Mouse (Mus musculus) lung, adult 2 months (tissue): Measurements from ENCODE around the gene Csrp2. TPM values are rescaled to one million over a fixed set of nuclear protein-coding genes. Genes with fewer than 3 reads are reported as not detected.
A peak's percentile ranks its signal among the peaks of the same experiment; 100 is the strongest.

Experiments used
- DNase-seq: peaks from one replicate; pipeline ENCODE4 v3.0.0; 2022
- H3K4me1 ChIP-seq: fragments of 200-500 bp; 2 replicates; pipeline ENCODE4 v1.6.1; 2011; ENCODE audit warnings: low read length; ENCODE audit not compliant: control insufficient read depth, insufficient read depth
- H3K4me3 ChIP-seq: fragments of 200-500 bp; replicated peaks from 2 replicates; pipeline ENCODE3; 2011; ENCODE audit warnings: low read depth, mild to moderate bottlenecking, control low read depth, low read length; ENCODE audit errors: extremely low read depth
- CTCF ChIP-seq: fragments of 200-500 bp; IDR thresholded peaks from 2 replicates; pipeline ENCODE4 v1.5.1; 2011; ENCODE audit warnings: mild to moderate bottlenecking, low read length, control low read depth; ENCODE audit not compliant: insufficient read depth
- POLR2A ChIP-seq: fragments of 200-500 bp; IDR thresholded peaks from 2 replicates; pipeline ENCODE4 v1.6.1; 2011; ENCODE audit warnings: low read depth, mild to moderate bottlenecking, control low read depth, low read length, borderline replicate concordance; ENCODE audit errors: extremely low read depth
- WGBS: fragments of 180-500 bp; shearing (Covaris S2); methylation state at CpG from one replicate; pipeline ENCODE4 v1.1.7; 2018; 5-methylcytosine and 5-hydroxymethylcytosine counted together
- polyA plus RNA-seq: library from polyadenylated mRNA; depleted of rRNA; stranded (reverse); fragments of >200 nt; gene quantifications from 2 replicates; pipeline ENCODE4 v1.2.3, GENCODE M21; 2012

Gene Csrp2
- polyA plus RNA-seq, 1 experiment, result 38.3 TPM

DNA sequence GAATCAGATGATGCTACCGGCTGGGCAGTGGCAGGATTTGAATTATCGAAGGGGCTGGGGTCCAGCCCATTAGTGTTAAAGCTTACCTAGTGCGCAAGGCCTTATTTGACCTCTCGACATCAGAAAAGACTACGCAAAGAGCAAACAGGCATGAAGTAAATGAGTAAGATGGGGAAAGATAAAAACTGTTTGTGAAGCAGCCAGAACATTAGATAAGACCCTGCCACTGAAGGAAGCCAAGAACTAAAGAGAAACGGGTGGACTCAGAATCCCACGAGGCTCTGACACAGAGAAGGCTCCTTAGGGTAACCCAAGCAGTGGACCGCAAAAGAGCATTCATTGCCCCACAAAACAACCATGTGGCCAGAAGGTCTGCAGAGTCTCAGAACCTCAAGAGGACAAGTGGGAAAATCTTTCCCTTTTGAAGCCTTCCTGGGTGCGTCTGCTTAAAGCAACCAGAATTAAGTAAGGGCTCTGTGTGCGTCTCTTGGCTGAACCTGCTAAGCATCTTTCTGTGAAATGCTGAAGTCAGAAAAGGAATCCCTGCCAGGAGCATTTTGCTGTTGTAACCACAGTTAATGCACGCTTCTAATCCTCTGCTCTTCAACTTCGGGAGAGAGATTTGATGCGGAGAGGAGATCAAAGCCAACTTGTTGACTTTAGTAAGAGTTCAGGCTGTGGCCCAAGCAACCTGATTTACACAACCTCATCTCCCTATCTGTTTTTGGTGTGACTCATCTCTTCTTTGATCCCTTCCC is 19.7 kb upstream of the Csrp2 start:
- Histone ChIP-seq H3K4me1 (no peaks in the 10 kb centered on the region), H3K4me3 (no peak overlapping the region)
- no peak for DNase-seq
- WGBS, result 43% methylated on average over 13 of the region's 13 CpGs
- TF ChIP-seq POLR2A (no peak), CTCF (no peak)

DNA sequence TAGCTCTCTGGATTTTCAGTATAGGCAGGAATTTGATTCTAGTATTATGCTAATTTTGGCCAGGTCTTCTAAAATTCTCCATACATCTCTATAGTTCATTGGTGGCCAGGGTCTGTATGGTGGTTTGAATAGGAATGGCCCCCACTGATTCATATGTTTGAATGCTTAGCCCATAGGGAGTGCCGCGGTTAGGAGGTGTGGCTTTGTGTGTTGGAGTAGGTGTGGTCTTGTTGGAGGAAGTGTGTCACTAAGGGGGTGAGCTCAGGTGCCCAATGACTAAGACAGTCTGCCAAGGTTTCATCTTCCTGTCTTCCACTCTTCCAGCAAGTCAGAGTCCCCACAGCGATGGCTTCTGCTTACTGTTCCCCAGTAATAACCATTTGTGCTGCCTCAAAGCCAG is 15.7 kb upstream of the Csrp2 start:
- TF ChIP-seq POLR2A (no peak), CTCF (no peak)
- no peaks in the 10 kb centered on the region for H3K4me1 ChIP-seq
- H3K4me3 ChIP-seq, result no peak overlapping the region
- WGBS, result 93% methylated on average over 3 of the region's 3 CpGs
- no peak for DNase-seq

DNA sequence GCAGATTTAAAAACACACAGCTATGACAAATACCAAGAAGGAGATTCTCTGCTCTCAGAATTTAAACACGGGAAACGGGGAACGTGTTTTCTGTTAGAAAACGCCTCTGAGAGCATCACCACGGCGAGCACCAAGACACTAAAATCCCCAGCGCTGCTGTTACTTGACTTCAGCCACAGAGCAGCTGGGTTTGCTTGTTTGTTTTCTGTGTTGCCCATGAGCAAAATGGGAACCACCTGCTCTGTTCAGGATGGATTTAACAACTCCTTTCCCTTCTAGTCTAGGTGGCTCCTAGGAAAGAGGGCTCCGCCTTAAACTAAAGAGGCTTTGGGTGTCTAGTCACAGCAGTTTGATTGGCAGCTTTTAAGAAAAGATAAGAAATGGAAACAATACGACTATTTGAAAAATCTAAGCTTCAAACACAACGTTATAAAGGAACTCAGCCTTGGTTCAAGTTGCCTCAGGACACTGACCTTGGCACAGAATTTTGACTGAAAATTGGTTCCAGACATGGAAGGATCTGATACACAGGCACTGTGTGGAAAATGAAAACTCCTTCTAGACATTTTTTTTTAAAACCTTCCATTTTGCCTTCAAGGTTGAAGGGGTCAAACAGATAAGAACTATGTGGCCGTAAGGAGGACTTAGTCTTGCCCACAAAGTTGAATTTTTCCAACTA is 2.8 kb upstream of the Csrp2 start:
- 67% methylated on average over 11 of the region's 11 CpGs for WGBS

DNA sequence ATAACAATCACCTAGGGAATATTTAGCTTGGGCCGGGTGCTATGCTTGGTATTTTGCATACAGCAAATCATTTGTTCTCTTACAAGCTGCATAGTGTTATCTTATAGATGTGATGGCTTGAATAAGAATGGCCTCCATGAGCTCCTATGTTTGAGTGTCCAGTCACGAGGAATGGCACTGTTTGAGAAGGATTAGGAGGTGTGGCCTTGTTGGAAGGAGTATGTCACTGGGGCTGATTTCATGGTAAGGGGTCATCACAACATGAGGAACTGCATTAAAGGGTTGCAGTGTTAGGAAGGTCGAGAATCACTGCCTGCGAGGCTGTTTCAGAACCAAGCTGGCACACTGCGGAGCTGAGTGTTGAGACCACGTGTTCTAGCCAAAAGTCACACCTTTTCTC is 2.1 kb upstream of the Csrp2 start:
- H3K4me3 ChIP-seq, result no peak overlapping the region
- WGBS, result 94% methylated on average over 6 of the region's 6 CpGs
- H3K4me1 ChIP-seq, result peaks cover 2% of the 10 kb centered on the region; the same call in 1 of the 2 replicates
- no peak for DNase-seq
- TF ChIP-seq CTCF (no peak), POLR2A (no peak)

More for the DNA sequence above, 2.8 kb upstream of the Csrp2 start:
- TF ChIP-seq CTCF (no peak), POLR2A (no peak)
- H3K4me3 ChIP-seq, result no peak overlapping the region
- no peak for DNase-seq
- peaks cover 2% of the 10 kb centered on the region; the same call in 1 of the 2 replicates for H3K4me1 ChIP-seq

DNA sequence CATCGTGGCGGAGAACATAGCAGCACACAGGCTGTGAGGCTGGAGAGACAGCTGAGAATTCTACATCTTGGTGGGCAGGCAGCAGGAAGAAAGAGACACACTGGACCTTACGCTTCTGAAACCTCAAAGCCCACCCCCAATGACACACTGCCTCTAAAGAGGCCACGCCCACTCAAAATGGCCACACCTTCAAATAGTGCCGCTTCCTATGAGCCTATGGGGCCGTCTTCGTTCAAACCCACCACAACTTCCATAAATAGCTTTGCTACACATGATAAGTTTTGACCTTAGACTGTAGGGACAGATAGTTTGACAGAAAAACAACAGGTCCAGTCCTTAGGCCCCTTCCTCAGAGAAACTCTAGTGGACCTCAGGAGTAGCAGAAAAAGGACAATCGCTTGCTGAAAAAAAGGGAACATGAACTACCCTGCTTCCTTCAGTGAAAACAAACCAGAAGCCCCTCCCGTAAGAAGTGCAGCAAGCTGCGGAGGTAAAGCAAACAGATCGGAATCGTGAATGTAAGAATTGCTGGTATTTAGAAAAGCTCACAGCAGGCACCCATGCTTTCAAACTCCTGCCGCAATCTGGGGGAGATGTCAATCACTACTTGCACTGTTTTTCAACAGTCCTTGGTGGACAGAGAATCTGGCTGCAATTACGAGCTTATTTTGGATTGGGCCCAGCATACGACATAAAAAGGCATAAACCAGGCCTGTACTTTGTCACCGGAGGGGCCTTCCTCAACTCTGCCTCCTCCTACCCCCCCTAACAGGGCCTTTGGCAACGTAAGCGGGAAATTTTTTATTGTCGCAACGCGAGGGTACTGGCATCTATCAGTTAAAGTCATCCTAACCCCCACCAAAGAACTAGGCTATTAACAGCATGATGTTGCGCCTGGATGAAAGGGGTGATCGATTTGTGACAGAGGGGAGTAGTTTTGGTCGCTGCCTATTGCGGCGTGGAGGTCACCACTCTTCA is 886 bp upstream of the Csrp2 start:
- WGBS, result 38% methylated on average over 26 of the region's 26 CpGs
- Histone ChIP-seq H3K4me3 (peak overlapping the region; percentile 1), H3K4me1 (peaks cover 2% of the 10 kb centered on the region; the same call in 1 of the 2 replicates)
- DNase-seq, result peak; percentile 13
- TF ChIP-seq POLR2A (no peak), CTCF (no peak)

DNA sequence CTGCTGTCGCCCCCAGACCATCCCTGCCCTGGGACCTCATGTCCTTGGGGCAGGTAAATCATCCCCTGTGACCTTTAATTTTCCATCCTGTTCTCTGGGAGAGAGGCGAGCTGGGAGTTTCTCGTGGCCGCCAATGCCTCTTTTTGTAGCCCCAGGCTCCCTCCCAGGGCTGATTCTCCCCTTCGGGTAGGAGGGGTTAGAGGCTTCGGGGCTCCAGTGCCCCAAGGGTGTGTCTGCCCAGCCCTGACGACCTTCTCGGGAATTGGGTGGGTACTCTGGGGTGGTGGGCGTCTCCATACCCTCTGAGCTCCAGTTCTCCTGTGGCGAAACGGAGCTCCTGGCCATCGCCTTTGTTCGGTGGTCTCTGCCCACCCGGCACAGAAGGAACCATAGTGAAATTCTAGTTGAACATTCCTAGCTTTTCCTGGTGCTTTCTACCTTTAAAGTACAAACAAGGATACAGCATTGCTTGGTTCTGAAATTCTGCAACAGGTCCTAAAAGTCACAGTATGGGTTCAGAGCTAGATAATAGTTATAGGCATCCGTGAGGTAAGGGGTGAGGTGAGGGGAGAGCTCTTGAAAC is 870 bp downstream of the Csrp2 start:
- H3K4me3 ChIP-seq, result peak overlapping the region; percentile 91
- H3K4me1 ChIP-seq, result peaks cover 2% of the 10 kb centered on the region; the same call in 1 of the 2 replicates
- TF ChIP-seq POLR2A (no peak), CTCF (no peak)
- WGBS, result 1% methylated on average over 15 of the region's 15 CpGs
- no peak for DNase-seq

DNA sequence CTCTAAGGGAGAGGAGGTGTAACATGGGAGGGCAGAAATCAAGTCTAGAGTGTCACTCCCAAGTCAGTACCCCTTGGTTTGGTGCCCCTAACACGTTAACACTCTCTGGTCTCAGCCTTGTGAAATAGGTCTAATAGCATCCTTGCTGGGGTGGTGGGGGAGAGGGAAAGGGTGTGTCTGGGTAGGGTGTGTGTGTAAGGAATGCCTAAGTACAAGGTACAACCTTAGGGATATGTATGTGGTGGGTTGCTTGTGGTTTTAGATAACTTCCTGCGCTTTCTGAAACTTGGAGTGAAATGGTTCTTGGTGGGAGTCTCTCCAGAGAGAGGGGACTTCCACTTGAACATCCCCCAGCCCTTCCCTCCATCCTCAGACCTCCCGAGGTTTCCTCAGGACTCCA is 2.3 kb downstream of the Csrp2 start:
- WGBS, result 73% methylated on average over 3 of the region's 3 CpGs
- no peak overlapping the region for H3K4me3 ChIP-seq
- peaks cover 2% of the 10 kb centered on the region; the same call in 1 of the 2 replicates for H3K4me1 ChIP-seq
- no peak for TF ChIP-seq CTCF
- TF ChIP-seq POLR2A, result no peak
- DNase-seq, result no peak

DNA sequence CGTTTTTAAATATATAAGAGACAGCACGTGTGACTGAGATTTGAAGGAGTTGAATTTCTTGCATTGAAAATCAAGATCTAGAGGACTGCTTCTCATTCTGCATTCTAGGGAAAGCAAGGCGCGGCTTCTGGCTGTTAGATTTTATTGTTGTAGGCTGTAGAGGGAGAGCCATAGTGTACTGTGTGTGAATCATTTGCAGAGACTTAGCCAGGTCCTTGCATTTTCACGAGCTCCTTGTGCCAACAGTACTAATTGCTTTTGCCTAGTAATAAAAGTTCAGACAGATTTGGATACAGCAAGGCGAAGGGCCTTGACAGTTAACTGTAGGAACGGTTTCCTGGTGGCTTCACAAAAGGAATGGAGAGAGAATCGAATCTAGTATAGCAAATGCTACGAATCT is 3.0 kb downstream of the Csrp2 start:
- Histone ChIP-seq H3K4me1 (peaks cover 6% of the 10 kb centered on the region; the same call in 1 of the 2 replicates), H3K4me3 (no peak overlapping the region)
- 65% methylated on average over 9 of the region's 9 CpGs for WGBS
- DNase-seq, result no peak
- TF ChIP-seq CTCF (no peak), POLR2A (no peak)

DNA sequence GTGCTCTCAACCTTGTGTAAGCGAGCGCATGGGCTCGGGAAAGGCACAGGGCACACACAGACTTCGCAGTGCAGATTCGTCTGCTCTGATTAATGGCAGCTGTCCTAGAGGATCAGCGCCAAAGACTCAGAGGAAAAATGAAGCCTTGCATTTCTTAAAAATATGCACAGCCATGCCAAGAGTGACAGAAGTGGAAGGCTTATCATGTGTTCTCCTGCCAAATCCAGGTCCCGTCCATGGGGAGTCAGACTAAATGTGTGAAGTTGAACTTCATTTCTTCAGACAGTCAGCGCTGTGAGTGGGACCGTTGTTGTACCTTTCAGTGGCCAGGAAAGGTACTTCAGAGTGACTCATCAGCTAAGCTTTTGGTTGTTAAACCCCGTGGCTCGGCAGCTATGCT is 7.9 kb downstream of the Csrp2 start:
- no peak for TF ChIP-seq CTCF
- no peak for TF ChIP-seq POLR2A
- Histone ChIP-seq H3K4me1 (peaks cover 9% of the 10 kb centered on the region), H3K4me3 (no peak overlapping the region)
- no peak for DNase-seq
- WGBS, result 33% methylated on average over 11 of the region's 11 CpGs
